Mouse (Mus musculus): ENCODE measurements at regions not wholly inside any gene's neighbourhood (a gene's known extent, or its start where the extent isn't known, plus 50 kb on each side); places are given as distances from the start of the nearest gene placed in this dataset.

GRCm38 (mm10) chr7:67849509-67849862 is 89.9 kb upstream of the Synm start:
- TF ChIP-seq CTCF (IDR thresholded peaks at IDR 0.05; ENCODE audit: control insufficient read depth, insufficient read depth, insufficient read length) (no peak), CEBPB (IDR thresholded peaks at IDR 0.05; ENCODE audit: low read depth) (no peak), MYOD1 (IDR thresholded peaks at IDR 0.05; ENCODE audit: control insufficient read depth, insufficient read length, low read depth) (no peak), USF1 (IDR thresholded peaks at IDR 0.05; ENCODE audit: low read depth) (no peak), MYOG (IDR thresholded peaks at IDR 0.05; ENCODE audit: control insufficient read depth, extremely low read depth, insufficient read length) (no peak), MAX (IDR thresholded peaks at IDR 0.05) (no peak), FOSL1 (IDR thresholded peaks at IDR 0.05; ENCODE audit: insufficient read depth, low read length, poor library complexity, severe bottlenecking) (no peak)
